Mouse (Mus musculus): ENCODE measurements around the gene Elavl3.

The Elavl3 gene

GRCm38 (mm10) chr9:22004546-22004945 lies 47.3 kb downstream of the Elavl3 start:
- DNase-seq (ENCODE audit: low spot score in 2 of 2): no peak

- DNase-seq (ENCODE audit: low spot score in 2 of 2): no peak
These were observed 48.7 kb downstream of the Elavl3 start for GRCm38 (mm10) chr9:22003163-22003554.

GRCm38 (mm10) chr9:22002194-22003162 lies 49.3 kb downstream of the Elavl3 start, which contains the start of the genes Ccdc151 and Prkcsh:
Gene Ccdc151, minus strand, starts transcription at chr9:22002634.
Gene Prkcsh, plus strand, starts transcription at chr9:22002806.
- DNase-seq (ENCODE audit: low spot score in 2 of 2): peak; percentile 94 to 99

GRCm38 (mm10) chr9:22001633-22002032 lies 50.2 kb downstream of the Elavl3 start:
- no peak for DNase-seq (ENCODE audit: low spot score in 2 of 2)

GRCm38 (mm10) chr9:22000296-22000695 lies 51.5 kb downstream of the Elavl3 start:
- DNase-seq (ENCODE audit: low spot score in 2 of 2): no peak

- no peak for DNase-seq (ENCODE audit: low spot score in 2 of 2)
These were observed 55.5 kb downstream of the Elavl3 start for GRCm38 (mm10) chr9:21996178-21996867.

- DNase-seq (ENCODE audit: low spot score in 2 of 2): no peak
These were observed 59.6 kb downstream of the Elavl3 start for GRCm38 (mm10) chr9:21992227-21992626.

GRCm38 (mm10) chr9:21989230-21990110 lies 62.4 kb downstream of the Elavl3 start, which contains the start of gene Rgl3:
Gene Rgl3, minus strand, starts transcription at chr9:21989446.
- peak; percentile 61 to 76 for DNase-seq (ENCODE audit: low spot score in 2 of 2)

- DNase-seq (ENCODE audit: low spot score in 2 of 2): peak; percentile 13 to 51
These were observed 63.3 kb downstream of the Elavl3 start for GRCm38 (mm10) chr9:21988421-21989101.

GRCm38 (mm10) chr9:21987592-21988342 lies 64.1 kb downstream of the Elavl3 start:
- no peak for DNase-seq (ENCODE audit: low spot score in 2 of 2)

GRCm38 (mm10) chr9:21983911-21984310 lies 67.9 kb downstream of the Elavl3 start:
- no peak for DNase-seq (ENCODE audit: low spot score in 2 of 2)

GRCm38 (mm10) chr9:21978398-21979128 lies 73.3 kb downstream of the Elavl3 start:
- DNase-seq (ENCODE audit: low spot score in 2 of 2): no peak

- DNase-seq (ENCODE audit: low spot score in 2 of 2): no peak
These were observed 73.9 kb downstream of the Elavl3 start for GRCm38 (mm10) chr9:21977972-21978371.

GRCm38 (mm10) chr9:21977331-21977730 lies 74.5 kb downstream of the Elavl3 start:
- DNase-seq (ENCODE audit: low spot score in 2 of 2): no peak

GRCm38 (mm10) chr9:21976626-21977175 lies 75.1 kb downstream of the Elavl3 start:
- DNase-seq (ENCODE audit: low spot score in 2 of 2): no peak

- no peak for DNase-seq (ENCODE audit: low spot score in 2 of 2)
These were observed 82.5 kb downstream of the Elavl3 start for GRCm38 (mm10) chr9:21969304-21969703.

GRCm38 (mm10) chr9:21968883-21969282 lies 82.9 kb downstream of the Elavl3 start:
- DNase-seq (ENCODE audit: low spot score in 2 of 2): no peak
